Mouse (Mus musculus): ENCODE measurements around the gene Tceanc. TPM values are rescaled to one million over a fixed set of nuclear protein-coding genes. Genes with fewer than 3 reads are reported as not detected.

The Tceanc gene
- polyA plus RNA-seq, 1 experiment from 2014 or later, result 11.1 TPM

GRCm38 (mm10) chrX:166472612-166473011 is 45.8 kb downstream of the Tceanc start:
- H3K9ac ChIP-seq (ENCODE audit: low read length), result no peak overlapping the region
- ATAC-seq (ENCODE audit: insufficient read depth, low FRiP score, low TSS enrichment) (no peak), DNase-seq (ENCODE audit: low spot score) (no peak)
- no peak overlapping the region for H3K4me3 ChIP-seq (ENCODE audit: low read depth, low read length)
- 86% methylated on average over 6 of the region's 6 CpGs for WGBS
- no peaks in the 10 kb centered on the region for H3K9me3 ChIP-seq (ENCODE audit: control insufficient read depth, low read length)
- H3K36me3 ChIP-seq (ENCODE audit: control insufficient read depth, insufficient read depth, low read length), result no peaks in the 10 kb centered on the region
- no peak overlapping the region for H3K4me2 ChIP-seq (ENCODE audit: low read depth)
- no peak overlapping the region for H3K27ac ChIP-seq (ENCODE audit: low read depth, low read length)
- H3K4me1 ChIP-seq (ENCODE audit: control insufficient read depth, insufficient read depth, low read length), result no peaks in the 10 kb centered on the region
- H3K27me3 ChIP-seq (ENCODE audit: control insufficient read depth, insufficient read depth, low read length), result no peaks in the 10 kb centered on the region

DNA sequence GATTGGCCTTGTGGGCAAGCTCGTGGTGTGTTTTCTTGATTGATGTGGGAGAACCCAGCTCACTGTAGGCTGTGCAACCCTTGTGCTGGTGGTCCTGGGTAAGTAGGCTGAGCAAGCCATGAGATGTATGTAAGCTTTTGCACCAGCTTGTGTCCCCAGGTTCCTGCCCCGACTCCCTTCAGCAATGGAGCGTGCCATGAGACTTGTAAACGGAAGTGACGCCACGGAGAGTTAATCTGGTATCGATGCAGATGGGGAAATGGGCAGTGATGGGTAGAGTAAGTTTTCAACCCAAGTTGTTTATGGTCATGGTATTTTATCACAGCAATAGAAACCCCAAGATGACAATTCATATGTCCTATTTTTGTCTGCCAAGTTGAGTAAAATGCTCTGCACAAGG is 50.0 kb downstream of the Tceanc start:
- ATAC-seq (ENCODE audit: insufficient read depth, low FRiP score, low TSS enrichment) (no peak), DNase-seq (ENCODE audit: low spot score) (no peak)
- no peak overlapping the region for H3K27ac ChIP-seq (ENCODE audit: low read depth, low read length)
- no peaks in the 10 kb centered on the region for H3K4me1 ChIP-seq (ENCODE audit: control insufficient read depth, insufficient read depth, low read length)
- H3K4me3 ChIP-seq (ENCODE audit: low read depth, low read length), result no peak overlapping the region
- H3K9ac ChIP-seq (ENCODE audit: low read length), result no peak overlapping the region
- no peaks in the 10 kb centered on the region; the same call in 1 of the 2 replicates for H3K36me3 ChIP-seq (ENCODE audit: control insufficient read depth, insufficient read depth, low read length)
- no peaks in the 10 kb centered on the region for H3K27me3 ChIP-seq (ENCODE audit: control insufficient read depth, insufficient read depth, low read length)
- WGBS, result 97% methylated on average over 7 of the region's 7 CpGs
- no peak overlapping the region for H3K4me2 ChIP-seq (ENCODE audit: low read depth)
- no peaks in the 10 kb centered on the region for H3K9me3 ChIP-seq (ENCODE audit: control insufficient read depth, low read length)

GRCm38 (mm10) chrX:166455525-166455924 is 62.8 kb downstream of the Tceanc start:
- no peaks in the 10 kb centered on the region for H3K36me3 ChIP-seq (ENCODE audit: control insufficient read depth, insufficient read depth, low read length)
- H3K27me3 ChIP-seq (ENCODE audit: control insufficient read depth, insufficient read depth, low read length), result no peaks in the 10 kb centered on the region
- no peaks in the 10 kb centered on the region for H3K4me1 ChIP-seq (ENCODE audit: control insufficient read depth, insufficient read depth, low read length)
- no peak overlapping the region for H3K4me3 ChIP-seq (ENCODE audit: low read depth, low read length)
- no peak overlapping the region for H3K4me2 ChIP-seq (ENCODE audit: low read depth)
- H3K9ac ChIP-seq (ENCODE audit: low read length), result no peak overlapping the region
- ATAC-seq (ENCODE audit: insufficient read depth, low FRiP score, low TSS enrichment), result no peak
- DNase-seq (ENCODE audit: low spot score), result no peak
- 96% methylated on average over 1 of the region's 1 CpGs for WGBS
- no peaks in the 10 kb centered on the region for H3K9me3 ChIP-seq (ENCODE audit: control insufficient read depth, low read length)
- H3K27ac ChIP-seq (ENCODE audit: low read depth, low read length), result no peak overlapping the region

GRCm38 (mm10) chrX:166454331-166454730 is 64.0 kb downstream of the Tceanc start:
- no peaks in the 10 kb centered on the region for H3K4me1 ChIP-seq (ENCODE audit: control insufficient read depth, insufficient read depth, low read length)

DNA sequence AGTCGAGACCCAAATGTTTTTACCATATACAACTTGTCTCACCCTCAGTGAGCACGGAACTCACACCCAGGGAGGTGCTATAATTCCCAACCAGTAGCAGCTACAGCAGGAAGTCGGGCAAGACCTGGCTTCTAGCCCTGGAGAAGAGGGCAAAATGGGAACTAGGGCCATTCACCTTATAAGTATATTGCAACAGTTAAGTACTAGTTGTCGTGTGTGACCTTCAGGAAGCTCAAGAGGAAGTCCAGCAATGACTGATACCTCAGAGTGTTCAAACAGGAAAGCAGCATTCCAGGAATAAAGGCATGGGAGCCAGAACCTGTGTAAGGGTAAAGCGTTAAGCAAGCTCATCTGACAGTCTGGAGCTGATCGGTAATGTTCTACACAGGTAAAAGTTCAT is 64.8 kb downstream of the Tceanc start:
- no peak overlapping the region for H3K4me2 ChIP-seq (ENCODE audit: low read depth)
- H3K36me3 ChIP-seq (ENCODE audit: control insufficient read depth, insufficient read depth, low read length), result no peaks in the 10 kb centered on the region
- H3K9ac ChIP-seq (ENCODE audit: low read length), result no peak overlapping the region
- H3K4me3 ChIP-seq (ENCODE audit: low read depth, low read length), result no peak overlapping the region
- H3K9me3 ChIP-seq (ENCODE audit: control insufficient read depth, low read length), result no peaks in the 10 kb centered on the region
- H3K4me1 ChIP-seq (ENCODE audit: control insufficient read depth, insufficient read depth, low read length), result no peaks in the 10 kb centered on the region
- WGBS, result 83% methylated on average over 6 of the region's 6 CpGs
- H3K27me3 ChIP-seq (ENCODE audit: control insufficient read depth, insufficient read depth, low read length), result no peaks in the 10 kb centered on the region
- H3K27ac ChIP-seq (ENCODE audit: low read depth, low read length), result no peak overlapping the region
- no peak for ATAC-seq (ENCODE audit: insufficient read depth, low FRiP score, low TSS enrichment)
- DNase-seq (ENCODE audit: low spot score), result no peak

More at GRCm38 (mm10) chrX:166454331-166454730, 64.0 kb downstream of the Tceanc start:
- WGBS, result 76% methylated on average over 3 of the region's 3 CpGs
- Histone ChIP-seq H3K4me3 (ENCODE audit: low read depth, low read length) (no peak overlapping the region), H3K9me3 (ENCODE audit: control insufficient read depth, low read length) (no peaks in the 10 kb centered on the region), H3K27ac (ENCODE audit: low read depth, low read length) (no peak overlapping the region), H3K36me3 (ENCODE audit: control insufficient read depth, insufficient read depth, low read length) (no peaks in the 10 kb centered on the region), H3K4me2 (ENCODE audit: low read depth) (no peak overlapping the region), H3K9ac (ENCODE audit: low read length) (no peak overlapping the region), H3K27me3 (ENCODE audit: control insufficient read depth, insufficient read depth, low read length) (no peaks in the 10 kb centered on the region)
- ATAC-seq (ENCODE audit: insufficient read depth, low FRiP score, low TSS enrichment) (no peak), DNase-seq (ENCODE audit: low spot score) (no peak)

Other genes with a start within 250 kb of the Tceanc start
- gene Trappc2, start 78.0 kb downstream of the Tceanc start, polyA plus RNA-seq (2014; fragmentation: Nextera tagmentation; extraction: Ambion mirVana), result 37.4 and 46.7 TPM in 2 replicates
- 9.2 and 9.8 TPM in 2 replicates for gene Ofd1, start 77.9 kb downstream of the Tceanc start, polyA plus RNA-seq (2014; fragmentation: Nextera tagmentation; extraction: Ambion mirVana)
- gene Rab9, start 38.7 kb downstream of the Tceanc start, polyA plus RNA-seq (2014; fragmentation: Nextera tagmentation; extraction: Ambion mirVana), result 48.1 and 52.7 TPM in 2 replicates
- gene Egfl6, start 67.2 kb upstream of the Tceanc start, polyA plus RNA-seq (2014; fragmentation: Nextera tagmentation; extraction: Ambion mirVana), result 8.6 and 9.8 TPM in 2 replicates

Data from neural tube, embryonic 11.5 days (tissue).